Mouse (Mus musculus): ENCODE data around the gene Mgp. TPM values are rescaled to one million over a fixed set of nuclear protein-coding genes. Genes with fewer than 3 reads are reported as not detected.
A peak's percentile ranks its signal among the peaks of the same experiment; 100 is the strongest.

Gene Mgp
- polyA plus RNA-seq, 1 experiment: 93.7 TPM

DNA sequence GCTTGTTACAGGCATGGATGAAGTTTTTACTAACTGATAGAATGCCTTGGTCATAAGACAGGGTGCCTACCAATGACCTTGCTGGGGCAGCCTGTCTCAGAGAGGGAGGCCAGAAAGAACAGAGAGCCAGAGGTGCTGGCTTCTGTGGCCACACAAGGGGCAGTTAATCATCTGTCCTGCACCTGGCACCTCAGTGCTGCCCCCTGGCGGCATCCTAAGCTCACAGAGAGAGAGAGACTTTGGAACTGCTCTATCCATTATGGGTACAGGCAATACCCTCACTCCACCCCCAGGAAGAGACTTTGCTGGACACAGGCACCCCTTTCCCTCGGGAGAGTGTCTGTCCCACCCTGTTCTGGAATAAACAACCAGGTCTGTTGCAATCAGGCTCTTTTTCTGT is 27.8 kb downstream of the Mgp start:
- 27% methylated on average over 2 of the region's 2 CpGs for WGBS
- TF ChIP-seq POLR2A (IDR thresholded peaks at IDR 0.05; ENCODE audit: borderline replicate concordance, insufficient read depth, low read length): no peak
- TF ChIP-seq CTCF (IDR thresholded peaks at IDR 0.05; ENCODE audit: borderline replicate concordance, insufficient read depth, low read depth, low read length): peak; percentile 34
- H3K27me3 ChIP-seq (ENCODE audit: control insufficient read depth, insufficient read depth, low read length): no peaks in the 10 kb centered on the region
- DNase-seq: peak; percentile 20 to 26
- H3K4me1 ChIP-seq (ENCODE audit: control insufficient read depth, insufficient read depth, low read length): no peaks in the 10 kb centered on the region
- no peak overlapping the region for H3K27ac ChIP-seq (ENCODE audit: insufficient read depth, low read length)
- H3K4me3 ChIP-seq (replicated peaks; ENCODE audit: insufficient read depth, low read depth, low read length): no peak overlapping the region

DNA sequence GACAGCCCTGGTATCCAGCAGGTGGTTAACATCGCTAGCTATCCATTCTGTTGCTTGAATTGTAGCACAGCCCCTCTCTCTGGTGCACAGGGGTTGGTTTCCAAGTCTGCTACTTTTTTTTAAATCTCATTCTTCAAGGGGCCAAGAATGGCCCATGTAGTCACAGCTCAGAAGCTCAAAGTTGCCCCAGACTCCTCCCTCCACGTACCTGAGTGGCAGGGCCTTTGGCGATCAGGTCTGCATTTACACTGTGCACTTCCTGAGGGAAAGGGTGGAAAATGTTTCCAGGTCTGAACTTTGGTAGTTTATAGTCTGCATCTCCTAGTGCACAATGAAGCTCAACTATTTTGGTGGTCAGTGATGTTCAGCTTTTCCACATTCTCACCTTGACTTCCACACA is 28.4 kb downstream of the Mgp start:
- TF ChIP-seq CTCF (IDR thresholded peaks at IDR 0.05; ENCODE audit: borderline replicate concordance, insufficient read depth, low read depth, low read length): no peak
- TF ChIP-seq POLR2A (IDR thresholded peaks at IDR 0.05; ENCODE audit: borderline replicate concordance, insufficient read depth, low read length): no peak
- no peaks in the 10 kb centered on the region for H3K27me3 ChIP-seq (ENCODE audit: control insufficient read depth, insufficient read depth, low read length)
- no peaks in the 10 kb centered on the region for H3K4me1 ChIP-seq (ENCODE audit: control insufficient read depth, insufficient read depth, low read length)
- no peak overlapping the region for H3K27ac ChIP-seq (ENCODE audit: insufficient read depth, low read length)
- no peak overlapping the region for H3K4me3 ChIP-seq (replicated peaks; ENCODE audit: insufficient read depth, low read depth, low read length)
- no peak for DNase-seq
- 98% methylated on average over 3 of the region's 3 CpGs for WGBS

DNA sequence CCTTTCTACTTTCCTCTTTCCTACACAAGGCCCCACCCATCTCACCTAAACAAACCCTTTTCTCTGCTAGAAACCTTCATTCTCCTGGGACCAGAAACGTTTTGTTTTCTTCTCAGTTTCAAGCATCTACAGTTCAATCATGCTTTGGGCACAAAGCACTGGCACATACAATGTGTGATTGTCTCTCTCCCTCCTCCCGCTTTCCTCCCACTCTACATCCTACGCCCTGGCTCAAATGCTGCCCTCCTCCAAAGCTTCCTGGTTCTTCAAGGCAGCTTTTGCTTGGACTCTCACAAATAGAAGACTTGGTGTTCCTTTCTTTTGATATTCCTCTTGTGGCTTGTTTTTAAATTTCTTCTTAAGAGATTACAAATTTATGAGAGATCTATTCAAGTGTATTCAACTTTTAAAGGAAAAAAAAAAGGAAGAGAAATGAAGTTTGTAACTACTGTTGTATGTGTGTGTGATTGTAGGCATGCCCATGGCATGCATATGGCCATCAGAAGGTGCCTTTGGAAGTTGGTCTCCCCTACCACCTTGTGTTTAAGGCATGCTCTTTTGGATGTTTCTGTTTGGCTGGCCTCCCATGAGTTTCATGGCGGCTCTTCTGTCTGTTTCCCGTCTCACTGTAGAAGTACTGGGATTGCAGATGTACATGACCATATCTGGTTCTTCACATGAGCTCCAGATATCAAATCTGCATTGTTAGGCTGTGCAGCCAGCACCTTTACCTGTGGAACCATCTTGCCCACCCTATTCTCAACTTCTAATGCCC is 29.7 kb downstream of the Mgp start:
- WGBS: 66% methylated on average over 5 of the region's 5 CpGs
- Histone ChIP-seq H3K4me3 (replicated peaks; ENCODE audit: insufficient read depth, low read depth, low read length) (no peak overlapping the region), H3K27ac (ENCODE audit: insufficient read depth, low read length) (peak overlapping the region; percentile 53; the same call in 1 of the 2 replicates), H3K27me3 (ENCODE audit: control insufficient read depth, insufficient read depth, low read length) (no peaks in the 10 kb centered on the region), H3K4me1 (ENCODE audit: control insufficient read depth, insufficient read depth, low read length) (no peaks in the 10 kb centered on the region)
- no peak for DNase-seq
- TF ChIP-seq CTCF (IDR thresholded peaks at IDR 0.05; ENCODE audit: borderline replicate concordance, insufficient read depth, low read depth, low read length): no peak
- TF ChIP-seq POLR2A (IDR thresholded peaks at IDR 0.05; ENCODE audit: borderline replicate concordance, insufficient read depth, low read length): no peak

DNA sequence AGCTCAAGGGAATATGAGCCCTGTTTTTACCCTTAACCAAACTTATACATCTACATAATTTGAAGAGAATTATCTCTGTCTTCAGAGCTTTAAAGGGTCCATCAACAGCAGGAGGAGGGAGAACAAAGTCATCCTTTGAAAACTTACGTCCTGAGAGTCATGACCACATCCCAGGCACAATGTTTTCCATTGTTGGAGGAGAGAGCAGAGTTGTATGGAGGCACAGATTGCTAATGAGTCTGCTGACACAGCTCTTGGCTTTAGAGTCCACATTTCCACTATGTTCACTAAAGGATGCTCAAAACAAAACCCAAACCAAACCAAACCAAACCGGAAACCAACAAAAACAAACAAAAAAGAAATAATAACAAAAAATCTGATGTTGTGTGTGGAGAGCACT is 30.7 kb downstream of the Mgp start:
- Histone ChIP-seq H3K27ac (ENCODE audit: insufficient read depth, low read length) (no peak overlapping the region; the same call in 1 of the 2 replicates), H3K4me1 (ENCODE audit: control insufficient read depth, insufficient read depth, low read length) (no peaks in the 10 kb centered on the region), H3K27me3 (ENCODE audit: control insufficient read depth, insufficient read depth, low read length) (no peaks in the 10 kb centered on the region), H3K4me3 (replicated peaks; ENCODE audit: insufficient read depth, low read depth, low read length) (no peak overlapping the region)
- no peak for TF ChIP-seq POLR2A (IDR thresholded peaks at IDR 0.05; ENCODE audit: borderline replicate concordance, insufficient read depth, low read length)
- TF ChIP-seq CTCF (IDR thresholded peaks at IDR 0.05; ENCODE audit: borderline replicate concordance, insufficient read depth, low read depth, low read length): no peak
- WGBS: 54% methylated on average over 2 of the region's 2 CpGs
- no peak for DNase-seq

DNA sequence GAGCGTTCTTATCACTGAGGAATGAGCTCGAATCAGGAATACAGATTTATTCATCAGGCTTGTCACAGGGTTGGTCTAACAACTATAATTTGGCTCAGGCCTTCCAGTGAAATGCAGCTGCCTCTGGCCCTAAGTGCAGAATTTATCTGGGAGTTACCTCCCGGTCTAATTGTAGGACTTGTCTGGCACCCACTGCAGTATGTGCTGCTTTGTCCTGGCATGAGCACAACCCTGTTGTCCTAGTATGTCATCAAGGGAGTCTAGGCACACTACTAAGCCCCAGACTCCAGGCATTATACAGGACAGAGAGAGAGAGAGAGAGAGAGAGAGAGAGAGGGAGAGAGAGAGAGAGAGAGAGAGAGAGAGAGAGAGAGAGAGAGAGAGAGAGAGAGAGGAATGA is 38.3 kb downstream of the Mgp start:
- H3K4me3 ChIP-seq (replicated peaks; ENCODE audit: insufficient read depth, low read depth, low read length): no peak overlapping the region
- DNase-seq: no peak
- no peaks in the 10 kb centered on the region for H3K4me1 ChIP-seq (ENCODE audit: control insufficient read depth, insufficient read depth, low read length)
- no peak overlapping the region for H3K27ac ChIP-seq (ENCODE audit: insufficient read depth, low read length)
- TF ChIP-seq POLR2A (IDR thresholded peaks at IDR 0.05; ENCODE audit: borderline replicate concordance, insufficient read depth, low read length) (no peak), CTCF (IDR thresholded peaks at IDR 0.05; ENCODE audit: borderline replicate concordance, insufficient read depth, low read depth, low read length) (no peak)
- 74% methylated on average over 3 of the region's 3 CpGs for WGBS
- H3K27me3 ChIP-seq (ENCODE audit: control insufficient read depth, insufficient read depth, low read length): no peaks in the 10 kb centered on the region

DNA sequence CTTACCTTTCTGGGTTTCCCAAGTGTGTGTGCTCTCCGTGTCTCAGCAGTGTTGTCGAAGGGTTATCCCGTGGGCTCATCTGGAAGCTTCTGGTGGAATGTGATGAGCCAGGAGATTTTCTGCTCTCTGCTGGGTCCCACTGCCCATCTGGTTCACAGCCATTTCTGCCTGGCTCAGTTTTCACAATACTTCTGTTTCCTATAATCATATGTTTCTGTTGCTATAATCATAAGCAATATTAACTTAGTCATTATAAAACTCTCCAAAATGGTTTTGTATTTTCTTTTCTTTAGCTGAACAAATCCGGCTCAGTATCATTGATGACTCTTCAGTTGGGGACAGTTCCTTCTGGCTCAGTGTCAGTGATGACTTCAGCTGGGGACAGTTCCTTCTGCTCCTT is 40.3 kb downstream of the Mgp start, which contains the start of gene Smco3:
TSS of gene Smco3 (minus strand) at position 101 of the 400 bp plus-strand sequence.
- Histone ChIP-seq H3K27ac (ENCODE audit: insufficient read depth, low read length) (peak within 1 kb of the TSS; percentile 36; the same call in 1 of the 2 replicates), H3K4me3 (replicated peaks; ENCODE audit: insufficient read depth, low read depth, low read length) (no peak within 1 kb of the TSS)
- 23% methylated on average over 4 of the region's 4 CpGs for WGBS

DNA sequence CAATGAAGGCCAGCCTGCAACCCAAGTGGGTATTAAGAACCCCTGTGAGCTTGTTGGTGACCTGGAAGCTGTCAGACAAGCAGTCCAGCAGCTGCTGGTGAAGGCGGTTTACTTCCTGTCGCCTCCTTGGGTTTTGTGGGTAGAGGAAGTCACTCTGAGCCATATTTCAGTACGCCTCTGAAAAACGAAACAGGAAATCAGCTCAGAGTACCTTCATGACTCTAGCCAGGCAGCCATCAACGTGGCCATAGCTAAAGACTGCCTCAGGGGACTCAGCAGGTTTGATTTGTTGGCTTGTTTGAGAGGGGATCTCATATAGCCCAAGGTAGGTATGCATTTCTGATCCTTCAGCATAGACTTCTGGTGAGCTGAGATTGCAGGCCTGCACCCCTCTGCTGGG is 43.9 kb downstream of the Mgp start:
- Histone ChIP-seq H3K4me1 (ENCODE audit: control insufficient read depth, insufficient read depth, low read length) (peaks cover 2% of the 10 kb centered on the region; the same call in 1 of the 2 replicates), H3K27ac (ENCODE audit: insufficient read depth, low read length) (no peak overlapping the region), H3K27me3 (ENCODE audit: control insufficient read depth, insufficient read depth, low read length) (no peaks in the 10 kb centered on the region), H3K4me3 (replicated peaks; ENCODE audit: insufficient read depth, low read depth, low read length) (no peak overlapping the region)
- DNase-seq: no peak
- no peak for TF ChIP-seq POLR2A (IDR thresholded peaks at IDR 0.05; ENCODE audit: borderline replicate concordance, insufficient read depth, low read length)
- no peak for TF ChIP-seq CTCF (IDR thresholded peaks at IDR 0.05; ENCODE audit: borderline replicate concordance, insufficient read depth, low read depth, low read length)
- 66% methylated on average over 5 of the region's 5 CpGs for WGBS

More for the DNA sequence above, 40.3 kb downstream of the Mgp start, which contains the start of gene Smco3:
- TF ChIP-seq CTCF (IDR thresholded peaks at IDR 0.05; ENCODE audit: borderline replicate concordance, insufficient read depth, low read depth, low read length): no peak
- no peak for TF ChIP-seq POLR2A (IDR thresholded peaks at IDR 0.05; ENCODE audit: borderline replicate concordance, insufficient read depth, low read length)
- H3K4me1 ChIP-seq (ENCODE audit: control insufficient read depth, insufficient read depth, low read length): no peaks in the 10 kb centered on the region
- no peak for DNase-seq
- no peaks in the 10 kb centered on the region for H3K27me3 ChIP-seq (ENCODE audit: control insufficient read depth, insufficient read depth, low read length)

DNA sequence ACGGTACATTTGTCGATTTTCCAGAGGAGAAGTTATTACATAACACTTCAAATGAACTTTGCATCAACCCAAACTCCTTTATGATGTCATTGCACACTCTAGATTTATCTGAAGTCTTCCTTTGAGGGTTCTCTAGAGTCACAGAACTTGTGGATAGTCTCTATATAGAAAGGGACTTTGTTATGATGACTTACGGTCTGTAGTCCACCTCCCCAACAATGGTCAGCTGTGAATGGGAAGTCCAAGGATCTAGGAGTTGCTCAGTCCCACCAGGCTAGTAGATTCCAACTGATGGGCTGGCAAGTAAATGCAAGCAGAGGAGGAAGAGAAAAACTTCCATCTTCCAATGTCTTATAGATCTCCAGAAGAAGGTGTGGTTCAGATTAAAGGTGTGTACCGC is 46.9 kb downstream of the Mgp start:
- Histone ChIP-seq H3K27me3 (ENCODE audit: control insufficient read depth, insufficient read depth, low read length) (no peaks in the 10 kb centered on the region), H3K4me3 (replicated peaks; ENCODE audit: insufficient read depth, low read depth, low read length) (peak overlapping the region; percentile 46), H3K27ac (ENCODE audit: insufficient read depth, low read length) (no peak overlapping the region; the same call in 1 of the 2 replicates), H3K4me1 (ENCODE audit: control insufficient read depth, insufficient read depth, low read length) (peaks cover 5% of the 10 kb centered on the region; the same call in 1 of the 2 replicates)
- no peak for DNase-seq
- 34% methylated on average over 4 of the region's 4 CpGs for WGBS
- no peak for TF ChIP-seq CTCF (IDR thresholded peaks at IDR 0.05; ENCODE audit: borderline replicate concordance, insufficient read depth, low read depth, low read length)
- TF ChIP-seq POLR2A (IDR thresholded peaks at IDR 0.05; ENCODE audit: borderline replicate concordance, insufficient read depth, low read length): no peak

Measured in cerebellum, adult 2 months (tissue).